Mouse (Mus musculus): ENCODE measurements around the gene Slc38a10. TPM values are rescaled to one million over a fixed set of nuclear protein-coding genes. Genes with fewer than 3 reads are reported as not detected.

Gene Slc38a10
- total RNA-seq, 2 experiments from 2014 or later, result 80.8 to 86.4 TPM

DNA sequence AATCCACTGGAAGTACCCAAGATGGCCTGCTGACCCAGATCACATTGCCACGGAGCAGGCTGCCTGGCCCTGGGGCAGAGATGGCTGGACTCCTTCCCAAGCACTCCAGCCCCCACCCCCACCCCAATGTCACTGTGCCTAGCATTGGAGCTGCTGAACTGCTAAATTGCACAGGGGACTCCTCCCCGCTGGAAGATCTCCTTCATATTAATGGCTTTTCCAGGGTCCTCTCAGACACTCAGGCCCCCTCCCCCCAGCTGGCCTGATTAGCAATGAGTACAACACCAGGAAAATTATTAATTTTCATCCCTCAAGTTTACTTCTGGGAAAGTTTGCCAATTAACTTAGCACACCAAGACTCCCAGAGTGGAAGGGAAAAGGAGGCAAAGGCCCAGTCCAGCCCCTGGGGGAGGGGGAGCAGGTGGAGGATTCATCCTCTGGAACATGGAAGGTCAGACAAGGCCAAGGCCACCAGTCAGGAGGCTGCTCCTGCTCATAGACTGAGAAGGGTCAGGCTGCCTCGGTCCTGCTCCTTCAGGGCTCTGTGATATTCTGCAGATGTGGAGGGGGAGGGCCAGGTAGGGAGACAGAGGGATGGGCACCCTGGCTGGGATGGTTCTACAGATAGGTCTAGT is 31.4 kb upstream of the Slc38a10 start:
- no peak for DNase-seq (ENCODE audit: low spot score in 2 of 2)
- intact Hi-C loops (cut with DNase I), result no loop called here

DNA sequence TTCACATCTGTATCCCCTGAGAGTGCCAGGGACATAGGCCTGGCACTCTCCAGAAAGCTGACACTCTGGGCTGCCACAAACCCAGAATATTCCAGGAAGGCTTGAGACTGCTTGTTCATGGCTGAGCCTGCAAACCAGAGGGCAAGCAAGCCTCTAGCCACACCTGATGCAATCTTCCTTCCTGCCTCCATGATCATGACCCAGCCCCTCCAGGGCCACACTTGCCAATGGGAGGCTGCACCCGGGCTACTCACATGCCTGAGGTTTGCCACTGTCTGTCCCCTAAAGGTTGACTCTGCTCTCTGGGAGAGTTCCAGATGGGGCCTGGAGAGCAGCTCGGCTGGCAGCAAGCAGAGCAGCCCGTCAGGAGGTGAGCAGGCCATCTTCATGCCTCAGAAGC is 30.2 kb upstream of the Slc38a10 start:
- no peak for DNase-seq (ENCODE audit: low spot score in 2 of 2)
- intact Hi-C loops (cut with DNase I), result no loop called here

DNA sequence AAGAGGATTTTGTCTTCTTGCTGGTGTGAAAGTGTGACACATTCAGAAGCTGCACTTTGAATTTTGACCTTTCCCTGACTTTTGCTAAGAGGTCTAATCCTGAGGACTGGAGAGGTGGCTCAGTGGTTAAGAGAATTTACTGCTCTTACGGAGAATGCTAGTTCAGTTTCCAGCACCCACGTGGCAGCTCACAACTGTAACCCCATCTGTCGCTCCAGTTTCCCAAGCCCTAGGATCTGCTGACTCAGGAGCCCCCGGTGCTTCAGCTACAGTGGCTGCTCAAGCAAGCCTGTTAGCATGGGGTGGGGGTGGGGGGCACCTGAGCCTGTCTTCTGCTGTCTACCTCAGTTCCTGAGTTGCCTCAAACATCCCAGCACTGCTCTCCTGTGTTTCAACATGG is 28.2 kb upstream of the Slc38a10 start:
- intact Hi-C loops (cut with DNase I), result no loop called here
- no peak for DNase-seq (ENCODE audit: low spot score in 2 of 2)

DNA sequence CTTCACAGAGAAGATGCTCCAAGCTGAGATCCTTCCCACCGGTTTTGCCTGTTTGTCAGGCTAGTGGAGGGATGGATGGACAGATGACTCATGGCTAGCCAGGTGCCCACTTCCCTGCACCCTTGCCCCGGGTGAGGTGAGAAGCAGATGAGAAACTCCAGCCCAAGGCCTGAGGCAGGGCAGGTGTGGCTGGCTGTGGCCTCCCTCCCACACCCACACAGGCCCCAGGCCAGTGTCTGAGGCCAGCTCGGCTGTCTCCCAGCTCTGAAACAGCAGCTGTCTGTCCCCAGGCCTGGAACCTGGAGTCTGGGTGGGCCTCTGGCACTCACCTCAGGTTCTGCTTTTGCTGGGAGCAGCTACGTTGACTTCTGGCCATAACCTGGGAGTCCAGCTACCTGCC is 24.8 kb upstream of the Slc38a10 start:
- DNase-seq (ENCODE audit: low spot score in 2 of 2), result no peak
- intact Hi-C loops (cut with DNase I), result no loop called here

DNA sequence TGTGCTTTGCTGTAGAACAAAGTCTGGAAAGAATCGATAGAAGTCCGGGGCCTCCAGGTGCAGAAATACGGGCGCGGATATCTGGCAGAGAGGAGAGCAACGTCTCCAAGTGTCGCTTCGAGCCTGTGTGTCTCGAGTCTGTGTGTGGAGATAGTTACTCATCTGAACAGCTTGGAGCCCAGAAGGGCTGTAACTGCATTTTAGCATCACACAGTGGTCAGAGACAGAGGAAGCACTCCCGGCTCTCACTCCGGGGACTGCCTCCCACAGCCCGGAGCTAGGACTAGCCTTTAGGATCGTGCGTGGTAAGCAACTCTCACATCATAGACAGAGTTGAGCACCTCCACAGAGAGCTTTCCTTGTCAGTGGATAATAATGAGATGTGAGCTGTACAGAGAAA is 22.1 kb upstream of the Slc38a10 start:
- intact Hi-C loops (cut with DNase I), result no loop called here
- no peak for DNase-seq (ENCODE audit: low spot score in 2 of 2)

DNA sequence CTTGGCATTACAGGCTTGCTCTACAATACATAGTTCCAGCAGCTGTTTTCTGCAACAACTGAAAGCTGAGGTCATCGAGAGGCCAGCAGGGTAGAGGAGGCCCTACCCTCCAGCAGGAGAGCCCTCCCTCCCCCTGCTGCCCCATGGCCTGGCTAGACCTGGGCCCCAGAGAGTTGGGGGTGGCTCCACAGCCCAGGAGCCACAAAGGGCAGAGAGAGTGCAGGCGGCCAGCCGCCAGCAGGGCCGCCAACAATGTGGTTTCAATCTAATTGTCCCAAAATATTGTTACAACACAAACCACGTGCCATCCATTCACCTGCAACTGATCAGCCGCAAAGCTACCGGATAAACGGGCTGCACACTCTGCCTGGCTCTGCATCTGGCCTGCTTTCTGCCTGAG is 20.0 kb upstream of the Slc38a10 start:
- intact Hi-C loops (cut with DNase I), result no loop called here

GRCm38 (mm10) chr11:120169208-120169992 is 18.3 kb upstream of the Slc38a10 start:
- DNase-seq (ENCODE audit: low spot score in 2 of 2), result peak; percentile 29 to 42
- intact Hi-C loops (cut with DNase I), result loop anchor here (5.0 kb wide), 1 partner anchor 57 kb away; no protein-coding TSS in a partner anchor

More for the DNA sequence above, 20.0 kb upstream of the Slc38a10 start:
- DNase-seq (ENCODE audit: low spot score in 2 of 2), result no peak

- intact Hi-C loops (cut with DNase I), result loop anchor here (5.0 kb wide), 1 partner anchor 56 kb away; no protein-coding TSS in a partner anchor
- DNase-seq (ENCODE audit: low spot score in 2 of 2), result no peak
These were observed 17.4 kb upstream of the Slc38a10 start for GRCm38 (mm10) chr11:120168516-120168915.

GRCm38 (mm10) chr11:120167921-120168356 is 16.8 kb upstream of the Slc38a10 start:
- DNase-seq (ENCODE audit: low spot score in 2 of 2), result no peak
- intact Hi-C loops (cut with DNase I), result loop anchor here (5.0 kb wide), 1 partner anchor 56 kb away; no protein-coding TSS in a partner anchor

- no peak for DNase-seq (ENCODE audit: low spot score in 2 of 2)
- intact Hi-C loops (cut with DNase I), result loop anchor here (5.0 kb wide), 1 partner anchor 55 kb away; no protein-coding TSS in a partner anchor
These were observed 15.9 kb upstream of the Slc38a10 start for GRCm38 (mm10) chr11:120167059-120167458.

DNA sequence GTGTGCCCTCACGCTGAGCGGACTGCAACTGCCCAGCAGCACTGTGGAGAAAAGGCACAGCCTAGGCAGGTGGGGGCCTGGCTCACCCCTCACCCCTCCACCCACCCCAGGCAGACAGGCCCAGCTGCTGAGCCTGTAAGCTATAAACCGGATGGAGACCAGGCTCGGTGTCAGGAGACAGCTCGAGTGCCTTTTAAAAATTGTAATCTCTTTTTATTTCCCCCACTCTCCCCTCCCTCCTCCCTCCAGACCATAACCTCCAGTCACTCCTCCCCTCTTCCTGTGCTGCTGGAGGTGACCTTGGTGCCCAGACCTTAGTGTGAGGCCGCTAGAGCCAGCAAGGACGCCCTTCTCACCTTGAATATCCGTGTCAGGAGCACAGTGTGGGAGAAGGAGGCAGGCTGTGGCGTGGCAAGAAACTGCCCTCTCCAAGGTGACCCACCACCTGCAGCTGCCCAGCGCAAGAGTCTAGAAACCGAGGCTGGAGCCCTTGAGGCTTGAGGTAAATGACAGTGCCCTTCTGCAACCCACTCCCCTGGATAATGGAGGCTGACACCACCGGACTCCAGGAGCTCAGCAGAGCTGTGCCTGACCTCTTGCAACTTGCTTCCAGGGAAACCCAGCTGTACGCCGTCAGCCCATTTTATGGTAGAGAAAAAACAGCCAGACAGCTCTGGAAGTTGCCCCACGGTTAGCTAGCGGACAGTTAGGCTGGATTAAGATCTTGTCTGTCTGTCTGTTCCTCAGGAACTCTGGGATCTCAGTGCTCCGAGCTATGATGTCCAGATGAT is 13.5 kb upstream of the Slc38a10 start:
- no peak for DNase-seq (ENCODE audit: low spot score in 2 of 2)
- intact Hi-C loops (cut with DNase I), result loop anchor here (5.0 kb wide), 1 partner anchor 52 kb away; no protein-coding TSS in a partner anchor

DNA sequence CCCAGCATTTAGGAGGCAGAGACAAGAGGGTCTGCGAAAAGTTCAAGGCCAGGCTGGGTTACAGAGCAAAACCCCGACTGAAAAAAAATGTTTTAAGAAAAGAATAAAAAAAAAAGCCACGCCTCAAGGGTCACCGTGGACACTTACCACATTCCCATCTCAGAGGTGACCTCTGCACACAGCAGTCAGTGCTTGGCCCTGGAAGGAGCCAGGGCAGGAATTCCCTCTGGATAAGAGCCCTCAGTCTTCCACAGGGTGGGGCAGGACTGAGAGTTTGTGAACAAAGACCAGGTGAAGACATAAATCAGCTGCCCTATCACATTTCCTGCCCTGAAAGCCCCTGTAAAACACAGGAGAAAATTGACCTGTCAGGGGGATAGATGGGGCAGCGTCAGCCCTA is 12.9 kb upstream of the Slc38a10 start:
- no peak for DNase-seq (ENCODE audit: low spot score in 2 of 2)
- intact Hi-C loops (cut with DNase I), result no loop called here

- DNase-seq (ENCODE audit: low spot score in 2 of 2), result no peak
- intact Hi-C loops (cut with DNase I), result no loop called here
These were observed 12.1 kb upstream of the Slc38a10 start for GRCm38 (mm10) chr11:120163207-120163606.

GRCm38 (mm10) chr11:120161245-120161644 is 10.1 kb upstream of the Slc38a10 start:
- DNase-seq (ENCODE audit: low spot score in 2 of 2), result no peak
- intact Hi-C loops (cut with DNase I), result no loop called here

- intact Hi-C loops (cut with DNase I), result no loop called here
- DNase-seq (ENCODE audit: low spot score in 2 of 2), result no peak
These were observed 9.3 kb upstream of the Slc38a10 start for GRCm38 (mm10) chr11:120160478-120160877.

DNA sequence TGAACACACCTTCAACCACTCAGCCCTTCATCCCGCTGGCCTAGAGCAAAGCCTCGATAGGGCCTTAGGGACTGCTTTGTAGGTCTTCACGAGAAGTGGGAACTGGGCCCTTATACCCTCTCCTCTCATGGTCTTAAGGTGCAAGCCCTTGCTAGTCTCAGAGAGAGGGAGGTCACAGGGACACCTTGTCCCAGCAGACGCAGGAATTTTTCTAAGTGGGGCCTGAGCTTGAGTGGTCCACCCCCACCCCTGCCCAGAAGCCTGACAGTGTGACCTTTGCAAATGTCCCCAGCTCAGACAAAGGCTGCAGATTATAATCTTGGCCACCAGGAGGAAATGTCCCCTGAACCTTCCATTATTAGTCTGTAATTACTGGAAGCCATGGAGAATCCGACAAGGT is 8.5 kb upstream of the Slc38a10 start:
- intact Hi-C loops (cut with DNase I), result no loop called here
- DNase-seq (ENCODE audit: low spot score in 2 of 2), result no peak

GRCm38 (mm10) chr11:120158828-120159227 is 7.7 kb upstream of the Slc38a10 start:
- DNase-seq (ENCODE audit: low spot score in 2 of 2), result no peak
- intact Hi-C loops (cut with DNase I), result no loop called here

- intact Hi-C loops (cut with DNase I), result loop anchor here (5.0 kb wide), 1 partner anchor 38 kb away; no protein-coding TSS in a partner anchor
- peak in 1 of 2 experiments; percentile 24 for DNase-seq (ENCODE audit: low spot score in 2 of 2)
These were observed 570 bp downstream of the Slc38a10 start for GRCm38 (mm10) chr11:120150440-120151112.

DNA sequence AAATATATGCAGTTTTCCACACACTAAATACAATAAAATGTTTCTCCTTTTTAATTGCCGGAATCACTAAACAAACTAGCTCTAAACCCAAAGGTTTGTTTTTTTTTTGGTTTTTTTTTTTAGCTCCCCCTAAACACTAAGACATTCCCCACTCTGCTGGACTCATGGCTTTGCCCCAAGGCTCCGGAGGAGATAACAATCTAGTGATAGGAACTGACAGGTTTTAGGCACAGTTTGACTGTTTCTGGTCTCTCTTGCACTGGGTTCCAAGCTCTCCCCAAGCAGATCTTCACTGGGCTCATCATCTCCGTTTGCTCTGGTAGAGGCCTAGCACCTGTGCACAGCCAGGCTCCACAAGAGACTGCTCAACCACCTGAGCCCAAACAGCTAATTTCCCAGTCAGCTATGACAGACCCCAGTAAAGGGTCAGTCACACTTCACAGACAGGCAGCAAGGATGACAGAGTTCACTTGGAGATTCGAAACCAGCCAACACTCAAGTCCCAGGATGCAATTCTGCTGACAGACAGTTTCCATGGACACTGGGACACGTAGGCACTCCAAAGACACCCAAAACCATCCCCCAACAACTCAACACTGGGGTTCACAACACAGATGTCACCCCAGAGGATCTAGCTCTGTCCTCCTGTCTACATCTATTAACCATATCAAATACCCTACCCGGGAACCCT is 1.5 kb downstream of the Slc38a10 start:
- DNase-seq (ENCODE audit: low spot score in 2 of 2), result no peak
- intact Hi-C loops (cut with DNase I), result loop anchor here (5.0 kb wide), 1 partner anchor 37 kb away; no protein-coding TSS in a partner anchor

Measured in left cerebral cortex, postnatal 36 days (tissue).